Mouse (Mus musculus) T-cell, adult 2 months (primary cell): Measurements from ENCODE around the gene Snap47.
A peak's percentile ranks its signal among the peaks of the same experiment; 100 is the strongest.

Source experiments
- DNase-seq: peaks from one replicate; pipeline ENCODE4 v3.0.0; 2022; ENCODE audit warnings: low spot score

Gene Snap47

GRCm38 (mm10) chr11:59421967-59422366 is 29.0 kb downstream of the Snap47 start:
- DNase-seq = no peak

GRCm38 (mm10) chr11:59421436-59421835 is 29.6 kb downstream of the Snap47 start:
- DNase-seq = no peak

GRCm38 (mm10) chr11:59418708-59419107 is 32.3 kb downstream of the Snap47 start:
- DNase-seq = peak; percentile 11

- DNase-seq = no peak
These were observed 37.8 kb downstream of the Snap47 start for GRCm38 (mm10) chr11:59412999-59413863.

- DNase-seq = no peak
These were observed 38.9 kb downstream of the Snap47 start for GRCm38 (mm10) chr11:59412058-59412457.

- DNase-seq = no peak
These were observed 40.1 kb downstream of the Snap47 start for GRCm38 (mm10) chr11:59410851-59411250.

- no peak for DNase-seq
These were observed 45.2 kb downstream of the Snap47 start for GRCm38 (mm10) chr11:59405761-59406160.

GRCm38 (mm10) chr11:59400876-59401275 is 50.1 kb downstream of the Snap47 start:
- no peak for DNase-seq

- no peak for DNase-seq
These were observed 51.2 kb downstream of the Snap47 start for GRCm38 (mm10) chr11:59399830-59400229.

- DNase-seq = peak; percentile 30
These were observed 53.2 kb downstream of the Snap47 start for GRCm38 (mm10) chr11:59397536-59398371.

GRCm38 (mm10) chr11:59394451-59394850 is 56.5 kb downstream of the Snap47 start:
- no peak for DNase-seq

GRCm38 (mm10) chr11:59393591-59393990 is 57.4 kb downstream of the Snap47 start:
- no peak for DNase-seq

- DNase-seq = no peak
These were observed 58.7 kb downstream of the Snap47 start for GRCm38 (mm10) chr11:59392300-59392699.

- no peak for DNase-seq
These were observed 60.5 kb downstream of the Snap47 start for GRCm38 (mm10) chr11:59390470-59390869.

- DNase-seq = no peak
These were observed 61.4 kb downstream of the Snap47 start for GRCm38 (mm10) chr11:59389617-59390016.

GRCm38 (mm10) chr11:59388806-59389205 is 62.2 kb downstream of the Snap47 start:
- no peak for DNase-seq

GRCm38 (mm10) chr11:59387471-59387870 is 63.5 kb downstream of the Snap47 start:
- no peak for DNase-seq

- DNase-seq = no peak
These were observed 65.9 kb downstream of the Snap47 start for GRCm38 (mm10) chr11:59385123-59385522.

- DNase-seq = no peak
These were observed 66.5 kb downstream of the Snap47 start for GRCm38 (mm10) chr11:59384441-59384959.

- DNase-seq = no peak
These were observed 71.4 kb downstream of the Snap47 start for GRCm38 (mm10) chr11:59379547-59379946.

GRCm38 (mm10) chr11:59377999-59378398 is 73.0 kb downstream of the Snap47 start:
- no peak for DNase-seq

GRCm38 (mm10) chr11:59375475-59375874 is 75.5 kb downstream of the Snap47 start, which contains the start of gene Prss38:
Prss38 (minus strand) TSS chr11:59375657.
- DNase-seq = no peak

- no peak for DNase-seq
These were observed 81.1 kb downstream of the Snap47 start for GRCm38 (mm10) chr11:59369848-59370247.
